Mouse (Mus musculus): ENCODE data around the gene Tbc1d1.

GRCm38 (mm10) chr5:64265906-64266305 is 109.8 kb downstream of the Tbc1d1 start:
- TF ChIP-seq CTCF (IDR thresholded peaks at IDR 0.05; ENCODE audit: insufficient read depth, low read length), result no peak
- no peak for TF ChIP-seq POLR2A (IDR thresholded peaks at IDR 0.05; ENCODE audit: borderline replicate concordance, extremely low read depth, low read depth, low read length)

Data from lung, adult 2 months (tissue).